Mouse (Mus musculus): ENCODE results near the gene Ubr7. TPM values are rescaled to one million over a fixed set of nuclear protein-coding genes. Genes with fewer than 3 reads are reported as not detected.

Ubr7 gene
- polyA plus RNA-seq, 1 experiment from 2014 or later, result 26.5 TPM

DNA sequence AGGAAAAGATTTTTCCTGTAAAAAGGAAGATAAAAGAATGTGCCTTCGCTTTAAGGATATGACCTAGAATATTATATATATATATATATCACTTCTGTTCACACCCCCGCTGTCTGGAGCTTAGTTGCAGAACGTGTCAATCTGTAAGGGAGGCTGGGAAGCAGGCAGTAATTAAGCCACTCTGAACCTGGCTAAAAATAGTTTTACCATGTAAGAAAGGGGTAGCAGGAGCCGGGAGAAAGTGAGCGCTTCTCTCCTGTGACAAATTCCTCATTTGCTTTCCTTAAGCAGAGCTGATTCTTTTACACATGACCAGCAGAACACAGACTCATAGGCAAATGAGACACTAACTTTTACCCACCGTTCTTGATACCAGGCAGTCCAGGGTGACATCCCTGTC is 33.9 kb upstream of the Ubr7 start:
- 46% methylated on average over 6 of the region's 6 CpGs for WGBS
- Histone ChIP-seq H3K9me3 (no peaks in the 10 kb centered on the region), H3K4me1 (peaks cover 12% of the 10 kb centered on the region; the same call in 1 of the 2 replicates), H3K27me3 (replicated peaks) (no peaks in the 10 kb centered on the region), H3K36me3 (no peaks in the 10 kb centered on the region), H3K4me3 (no peak overlapping the region), H3K9ac (no peak overlapping the region; the same call in 1 of the 2 replicates), H3K4me2 (no peak overlapping the region), H3K27ac (replicated peaks) (peak overlapping the region; percentile 32; the same call in 1 of the 2 replicates)
- no peak for ATAC-seq (ENCODE audit: extremely low read depth, insufficient number of reproducible peaks, low FRiP score, low TSS enrichment)

DNA sequence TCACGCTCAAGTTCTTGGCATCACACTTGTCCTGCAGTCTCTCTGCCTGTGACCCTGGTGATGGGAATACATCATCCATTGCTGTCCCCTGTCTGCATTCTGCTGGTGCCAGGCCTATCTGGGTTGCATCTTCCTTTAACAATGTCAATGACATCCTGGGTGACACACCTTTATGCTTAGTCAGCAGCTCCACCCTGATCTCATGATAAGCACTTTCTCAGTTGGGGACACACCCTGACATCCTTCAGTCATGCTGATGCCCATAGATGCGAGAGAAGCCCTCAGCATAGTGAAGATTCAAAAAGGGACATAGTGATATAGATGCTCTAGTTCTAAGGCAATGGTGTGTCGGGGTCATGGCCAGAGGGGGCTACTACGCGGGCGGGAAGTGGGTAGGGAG is 32.6 kb upstream of the Ubr7 start:
- Histone ChIP-seq H3K4me1 (peaks cover 14% of the 10 kb centered on the region), H3K36me3 (no peaks in the 10 kb centered on the region), H3K9ac (no peak overlapping the region), H3K4me3 (no peak overlapping the region), H3K27ac (replicated peaks) (no peak overlapping the region), H3K4me2 (no peak overlapping the region), H3K27me3 (replicated peaks) (no peaks in the 10 kb centered on the region), H3K9me3 (no peaks in the 10 kb centered on the region)
- WGBS, result 85% methylated on average over 6 of the region's 6 CpGs
- ATAC-seq (ENCODE audit: extremely low read depth, insufficient number of reproducible peaks, low FRiP score, low TSS enrichment), result no peak

DNA sequence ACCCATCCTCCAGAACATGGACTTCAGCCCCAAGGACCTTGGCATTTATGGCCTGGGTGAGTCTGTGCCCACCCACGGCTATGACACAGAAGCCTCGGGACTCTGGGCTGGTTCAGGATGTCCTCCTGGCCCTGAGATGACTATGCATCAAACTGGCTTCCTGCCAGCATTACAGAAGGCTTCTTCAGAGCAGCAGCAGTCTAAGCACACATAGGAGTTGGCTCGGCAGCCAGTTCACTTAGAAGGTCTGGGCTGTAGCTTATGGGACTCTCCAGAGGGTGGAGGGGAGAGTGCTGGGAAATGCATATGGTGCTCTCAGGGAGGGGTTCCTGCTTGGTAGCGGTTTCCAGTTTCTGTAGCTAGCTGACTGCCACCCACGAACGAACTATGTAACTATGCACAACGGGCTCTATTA is 32.0 kb upstream of the Ubr7 start:
- H3K27ac ChIP-seq (replicated peaks), result no peak overlapping the region
- H3K4me1 ChIP-seq, result peaks cover 20% of the 10 kb centered on the region
- H3K27me3 ChIP-seq (replicated peaks), result no peaks in the 10 kb centered on the region
- H3K36me3 ChIP-seq, result no peaks in the 10 kb centered on the region
- no peak for ATAC-seq (ENCODE audit: extremely low read depth, insufficient number of reproducible peaks, low FRiP score, low TSS enrichment)
- no peaks in the 10 kb centered on the region for H3K9me3 ChIP-seq
- 64% methylated on average over 7 of the region's 7 CpGs for WGBS
- no peak overlapping the region for H3K9ac ChIP-seq
- H3K4me3 ChIP-seq, result no peak overlapping the region
- H3K4me2 ChIP-seq, result no peak overlapping the region

DNA sequence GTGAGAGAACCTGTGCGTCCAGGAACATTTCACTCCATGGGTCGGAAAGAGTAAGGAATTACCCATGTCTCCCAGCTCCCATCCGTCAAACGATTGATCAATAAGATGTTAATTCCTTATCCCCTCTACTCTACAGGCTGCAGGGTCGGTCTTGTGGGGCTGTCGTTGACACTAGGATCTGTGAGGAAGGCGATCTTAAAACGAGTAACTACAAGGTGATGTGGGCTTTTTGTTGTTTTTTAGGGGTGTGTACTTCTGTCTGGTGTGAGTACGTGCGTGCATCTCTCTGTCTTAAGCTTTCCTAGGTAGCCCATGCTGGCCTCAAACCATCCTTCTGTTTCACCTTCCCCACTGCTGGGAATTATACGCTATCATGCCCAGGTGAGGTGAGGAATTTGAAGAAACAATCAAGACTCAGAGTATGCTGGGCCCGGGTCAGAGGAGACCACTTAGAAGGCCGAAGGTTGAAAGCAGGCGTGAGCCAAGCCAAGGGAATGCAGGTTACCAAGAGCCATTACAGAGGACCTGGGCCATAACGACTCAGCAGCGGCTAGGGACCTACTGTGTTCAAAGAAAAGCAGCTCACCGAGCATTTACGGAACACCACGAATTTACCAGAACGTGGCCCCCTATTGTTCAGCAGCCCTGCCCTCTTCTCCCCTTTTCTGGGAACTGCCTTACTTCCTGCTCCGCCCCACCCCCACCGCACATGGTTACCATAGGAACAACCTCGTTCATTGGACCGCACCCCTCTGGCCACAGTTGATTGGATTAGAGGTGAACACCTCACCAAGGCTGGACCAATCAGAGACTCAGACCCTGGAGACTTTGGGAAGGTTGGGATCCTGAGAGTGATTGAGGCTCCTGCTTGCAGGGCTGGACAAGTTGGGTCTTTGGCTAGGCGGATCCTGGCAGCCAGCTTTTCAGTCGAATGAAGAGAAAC is 27.6 kb upstream of the Ubr7 start:
- no peaks in the 10 kb centered on the region for H3K27me3 ChIP-seq (replicated peaks)
- H3K4me3 ChIP-seq, result peak overlapping the region; percentile 33
- peak overlapping the region; percentile 21; the same call in 1 of the 2 replicates for H3K9ac ChIP-seq
- H3K36me3 ChIP-seq, result no peaks in the 10 kb centered on the region
- peak; percentile 71; the same call in 1 of the 2 replicates for ATAC-seq (ENCODE audit: extremely low read depth, insufficient number of reproducible peaks, low FRiP score, low TSS enrichment)
- H3K9me3 ChIP-seq, result no peaks in the 10 kb centered on the region
- H3K4me1 ChIP-seq, result peaks cover 22% of the 10 kb centered on the region
- 0 out of 2 replicates have a peak overlapping the region, but pooled peaks have one; percentile 24 for H3K27ac ChIP-seq (replicated peaks)
- peak overlapping the region; percentile 61 for H3K4me2 ChIP-seq
- WGBS, result 39% methylated on average over 26 of the region's 26 CpGs

DNA sequence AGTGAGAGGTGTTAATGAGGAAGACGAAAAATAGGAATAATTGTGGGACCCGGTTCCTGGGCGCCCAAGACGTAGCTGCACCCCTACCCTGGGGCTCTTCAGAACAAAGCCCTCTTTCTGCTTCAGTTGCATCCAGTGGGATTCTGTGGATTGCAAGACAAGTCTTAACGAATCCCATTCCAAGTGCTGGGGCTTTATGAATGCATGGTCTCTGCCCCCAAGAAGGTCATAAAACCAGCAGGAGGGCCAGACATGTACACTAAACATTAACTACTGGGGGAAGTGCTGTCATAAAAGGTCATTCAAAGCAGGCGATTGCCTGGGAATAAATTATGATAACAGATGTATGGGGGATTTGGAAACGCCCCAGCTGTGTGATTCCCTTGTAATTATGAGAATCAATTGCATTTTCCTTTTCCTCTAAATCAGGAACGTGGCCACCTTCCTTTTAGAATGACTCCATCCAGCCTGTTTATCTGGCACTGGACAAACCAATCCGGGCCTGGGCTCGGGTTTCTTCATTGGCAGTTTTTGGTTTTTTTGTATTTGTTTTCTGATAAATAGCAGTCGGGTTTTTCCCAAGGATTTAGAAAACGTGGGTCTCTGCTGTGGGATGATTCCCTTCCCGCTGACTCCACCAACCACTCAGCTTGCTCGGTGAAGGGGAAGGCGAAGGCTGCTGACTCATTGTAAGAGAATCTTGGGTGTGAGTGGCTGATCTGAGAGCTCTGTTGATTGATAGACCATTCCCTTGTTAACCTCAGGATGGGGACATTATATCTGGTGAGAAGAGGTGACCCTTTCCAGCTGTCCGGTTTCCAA is 26.8 kb upstream of the Ubr7 start:
- H3K9me3 ChIP-seq, result no peaks in the 10 kb centered on the region
- WGBS, result 37% methylated on average over 16 of the region's 16 CpGs
- H3K27me3 ChIP-seq (replicated peaks), result no peaks in the 10 kb centered on the region
- no peak for ATAC-seq (ENCODE audit: extremely low read depth, insufficient number of reproducible peaks, low FRiP score, low TSS enrichment)
- H3K4me3 ChIP-seq, result peak overlapping the region; percentile 33; the same call in 1 of the 2 replicates
- H3K9ac ChIP-seq, result 0 out of 2 replicates have a peak overlapping the region, but pooled peaks have one; percentile 2
- peak overlapping the region; percentile 61 for H3K4me2 ChIP-seq
- 0 out of 2 replicates have a peak overlapping the region, but pooled peaks have one; percentile 24 for H3K27ac ChIP-seq (replicated peaks)
- peaks cover 19% of the 10 kb centered on the region for H3K4me1 ChIP-seq
- H3K36me3 ChIP-seq, result no peaks in the 10 kb centered on the region

DNA sequence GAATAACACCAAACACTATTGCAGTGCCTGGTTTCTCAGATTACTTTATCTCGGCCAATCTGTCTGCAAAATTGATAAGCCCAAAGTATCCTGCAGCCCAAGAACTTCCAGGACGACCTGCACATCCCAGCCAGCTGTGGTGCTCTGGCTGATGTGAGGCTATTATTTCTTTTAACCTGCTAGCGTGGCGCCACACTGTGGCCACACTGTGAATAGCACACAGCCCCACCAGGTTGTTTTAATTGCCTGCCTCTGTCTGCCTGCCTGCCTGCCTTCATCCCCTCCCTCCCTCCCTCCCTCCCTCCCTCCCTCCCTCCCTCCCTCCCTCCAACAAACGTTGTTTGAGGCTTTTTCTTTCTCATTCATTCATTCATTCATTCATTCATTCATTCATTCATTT is 24.4 kb upstream of the Ubr7 start:
- ATAC-seq (ENCODE audit: extremely low read depth, insufficient number of reproducible peaks, low FRiP score, low TSS enrichment), result no peak
- WGBS, result 2% methylated on average over 5 of the region's 5 CpGs
- Histone ChIP-seq H3K27me3 (replicated peaks) (no peaks in the 10 kb centered on the region), H3K4me1 (peaks cover 19% of the 10 kb centered on the region), H3K9ac (no peak overlapping the region), H3K4me2 (no peak overlapping the region), H3K36me3 (no peaks in the 10 kb centered on the region), H3K4me3 (no peak overlapping the region), H3K9me3 (no peaks in the 10 kb centered on the region), H3K27ac (replicated peaks) (no peak overlapping the region)

DNA sequence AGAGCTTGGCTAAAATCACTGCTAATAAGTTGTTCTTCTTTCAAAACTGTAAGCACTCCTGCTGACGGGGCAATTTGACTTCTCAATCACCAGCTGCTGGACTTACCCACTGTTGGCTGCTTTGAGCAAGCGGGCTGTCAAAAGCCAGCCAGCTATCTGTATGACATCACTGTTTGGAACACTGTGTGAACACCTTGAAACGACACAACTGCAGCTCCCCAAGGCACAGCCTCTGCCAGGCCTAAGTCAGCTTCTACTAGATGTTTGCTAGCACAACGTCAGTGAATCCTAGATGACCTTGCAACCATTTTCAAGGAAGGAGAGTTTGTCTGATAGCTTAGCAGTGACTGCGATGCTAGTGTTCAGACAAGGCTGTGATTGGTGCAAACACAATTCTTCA is 18.7 kb upstream of the Ubr7 start:
- H3K9ac ChIP-seq, result 0 out of 2 replicates have a peak overlapping the region, but pooled peaks have one; percentile 28
- H3K27ac ChIP-seq (replicated peaks), result no peak overlapping the region
- no peaks in the 10 kb centered on the region for H3K27me3 ChIP-seq (replicated peaks)
- ATAC-seq (ENCODE audit: extremely low read depth, insufficient number of reproducible peaks, low FRiP score, low TSS enrichment), result no peak
- peaks cover 4% of the 10 kb centered on the region; the same call in 1 of the 2 replicates for H3K36me3 ChIP-seq
- no peaks in the 10 kb centered on the region for H3K9me3 ChIP-seq
- 49% methylated on average over 5 of the region's 5 CpGs for WGBS
- no peak overlapping the region for H3K4me2 ChIP-seq
- no peak overlapping the region for H3K4me3 ChIP-seq
- peaks cover 18% of the 10 kb centered on the region for H3K4me1 ChIP-seq

DNA sequence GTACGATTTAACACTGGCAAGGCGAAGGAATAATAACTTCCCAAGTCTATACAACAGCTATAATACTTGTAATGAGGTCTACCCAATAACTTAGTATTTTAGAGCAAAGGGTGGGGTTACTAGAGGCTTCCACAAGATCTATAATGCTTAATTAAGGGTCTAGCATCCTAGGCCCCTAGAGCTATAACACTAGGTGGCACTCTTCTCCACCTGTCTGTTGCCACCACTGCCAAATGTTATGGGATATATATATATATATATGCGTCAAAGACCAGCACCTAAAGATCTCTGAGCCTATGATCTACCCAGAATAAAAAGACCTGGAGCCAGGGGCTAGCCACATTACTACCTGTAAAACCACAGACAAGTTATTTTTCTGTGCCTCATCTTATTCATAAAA is 17.5 kb upstream of the Ubr7 start:
- Histone ChIP-seq H3K4me2 (no peak overlapping the region), H3K9ac (no peak overlapping the region), H3K27me3 (replicated peaks) (no peaks in the 10 kb centered on the region), H3K27ac (replicated peaks) (no peak overlapping the region), H3K4me3 (no peak overlapping the region), H3K4me1 (peaks cover 27% of the 10 kb centered on the region), H3K36me3 (peaks cover 4% of the 10 kb centered on the region; the same call in 1 of the 2 replicates), H3K9me3 (no peaks in the 10 kb centered on the region)
- ATAC-seq (ENCODE audit: extremely low read depth, insufficient number of reproducible peaks, low FRiP score, low TSS enrichment), result no peak
- 61% methylated on average over 3 of the region's 3 CpGs for WGBS

DNA sequence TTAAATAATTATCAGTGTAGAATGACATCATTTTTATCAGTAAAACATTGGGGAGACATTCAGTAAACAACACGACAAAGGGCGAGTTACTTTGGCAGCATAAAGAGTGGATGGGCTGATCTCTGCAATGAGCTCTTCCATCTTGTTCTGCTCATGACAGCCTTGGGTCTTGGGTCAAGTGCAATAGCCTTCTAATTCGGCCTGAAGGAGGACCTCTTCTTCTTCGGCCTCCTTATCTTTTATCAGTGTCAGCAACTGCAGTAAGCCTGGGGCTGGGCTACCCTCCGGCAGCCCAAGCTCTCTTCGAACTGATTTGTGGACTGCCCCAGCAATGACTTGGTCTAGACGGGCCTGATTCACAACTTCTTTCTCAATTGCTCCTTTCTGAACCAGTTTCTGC is 15.7 kb upstream of the Ubr7 start:
- Histone ChIP-seq H3K9ac (0 out of 2 replicates have a peak overlapping the region, but pooled peaks have one; percentile 14), H3K4me3 (peak overlapping the region; percentile 71; the same call in 1 of the 2 replicates), H3K4me2 (no peak overlapping the region), H3K27ac (replicated peaks) (no peak overlapping the region), H3K4me1 (peaks cover 30% of the 10 kb centered on the region), H3K27me3 (replicated peaks) (no peaks in the 10 kb centered on the region), H3K36me3 (peaks cover 9% of the 10 kb centered on the region; the same call in 1 of the 2 replicates), H3K9me3 (no peaks in the 10 kb centered on the region)
- no peak for ATAC-seq (ENCODE audit: extremely low read depth, insufficient number of reproducible peaks, low FRiP score, low TSS enrichment)
- WGBS, result 56% methylated on average over 7 of the region's 7 CpGs

DNA sequence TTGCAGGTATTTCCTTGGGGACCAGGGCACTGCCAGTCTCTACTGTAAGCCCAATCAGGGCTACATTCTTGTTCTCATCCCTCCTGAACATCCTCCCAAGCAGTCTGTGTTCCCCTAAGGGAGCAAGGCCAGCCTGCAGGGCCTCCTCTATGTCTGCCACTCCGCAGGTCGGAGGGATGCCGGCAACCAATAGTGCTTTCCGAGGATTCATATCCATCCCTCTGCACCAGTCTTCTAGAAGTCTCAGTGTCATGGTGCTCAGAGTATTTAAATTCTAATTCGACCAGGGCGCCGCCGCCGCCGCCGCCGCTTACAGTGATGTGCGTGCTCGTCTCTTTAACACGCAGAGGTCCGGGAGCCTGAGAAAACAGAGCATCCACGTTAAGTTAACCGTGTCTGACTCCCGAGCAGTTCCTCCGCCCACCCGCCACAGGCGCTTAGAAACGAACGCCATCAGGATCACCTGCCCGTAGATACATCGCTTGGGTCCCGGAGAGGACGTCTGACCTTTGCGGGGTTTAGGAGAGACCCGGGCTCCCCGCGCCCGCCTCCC is 14.7 kb upstream of the Ubr7 start:
- peak overlapping the region; percentile 92 for H3K4me2 ChIP-seq
- peaks cover 30% of the 10 kb centered on the region for H3K4me1 ChIP-seq
- H3K27ac ChIP-seq (replicated peaks), result peak overlapping the region; percentile 93
- H3K27me3 ChIP-seq (replicated peaks), result no peaks in the 10 kb centered on the region
- no peak for ATAC-seq (ENCODE audit: extremely low read depth, insufficient number of reproducible peaks, low FRiP score, low TSS enrichment)
- no peaks in the 10 kb centered on the region for H3K9me3 ChIP-seq
- WGBS, result under 1% methylated on average over 33 of the region's 33 CpGs
- H3K4me3 ChIP-seq, result peak overlapping the region; percentile 71
- H3K9ac ChIP-seq, result peak overlapping the region; percentile 88
- H3K36me3 ChIP-seq, result peaks cover 16% of the 10 kb centered on the region; the same call in 1 of the 2 replicates

Data from heart, embryonic 13.5 days (tissue).